Mouse (Mus musculus): ENCODE data around the gene Phgdh.

The Phgdh gene

GRCm38 (mm10) chr3:98343235-98343634, 3.4 kb upstream of the Phgdh start:
- DNase-seq, result no peak

- no peak for DNase-seq
Observed at GRCm38 (mm10) chr3:98340818-98341594, 1.2 kb upstream of the Phgdh start.

- DNase-seq, result peak; percentile 56 to 57
Observed at GRCm38 (mm10) chr3:98339097-98339705, 589 bp downstream of the Phgdh start.

- DNase-seq, result peak; percentile 43 to 48
Observed at GRCm38 (mm10) chr3:98338584-98339041, 1.2 kb downstream of the Phgdh start.

GRCm38 (mm10) chr3:98336661-98337654, 2.8 kb downstream of the Phgdh start:
- DNase-seq, result no peak

GRCm38 (mm10) chr3:98335886-98336285, 3.9 kb downstream of the Phgdh start:
- DNase-seq, result no peak

- DNase-seq, result no peak
Observed at GRCm38 (mm10) chr3:98335331-98335730, 4.5 kb downstream of the Phgdh start.

- no peak for DNase-seq
Observed at GRCm38 (mm10) chr3:98334010-98334409, 5.8 kb downstream of the Phgdh start.

- DNase-seq, result no peak
Observed at GRCm38 (mm10) chr3:98324235-98324634, 15.6 kb downstream of the Phgdh start.

- no peak for DNase-seq
Observed at GRCm38 (mm10) chr3:98322209-98322608, 17.6 kb downstream of the Phgdh start.

GRCm38 (mm10) chr3:98319190-98319589, 20.6 kb downstream of the Phgdh start:
- no peak for DNase-seq

GRCm38 (mm10) chr3:98317143-98317542, 22.6 kb downstream of the Phgdh start:
- DNase-seq, result no peak

GRCm38 (mm10) chr3:98315181-98315580, 24.6 kb downstream of the Phgdh start:
- peak in 1 of 2 experiments; percentile 15 for DNase-seq

- DNase-seq, result no peak
Observed at GRCm38 (mm10) chr3:98313294-98314155, 26.3 kb downstream of the Phgdh start.

- DNase-seq, result peak; percentile 44 to 51
Observed at GRCm38 (mm10) chr3:98312867-98313266, 26.9 kb downstream of the Phgdh start.

- no peak for DNase-seq
Observed at GRCm38 (mm10) chr3:98310456-98310855, 29.3 kb downstream of the Phgdh start.

GRCm38 (mm10) chr3:98308606-98309005, 31.2 kb downstream of the Phgdh start:
- DNase-seq, result no peak

GRCm38 (mm10) chr3:98301761-98302160, 38.0 kb downstream of the Phgdh start:
- DNase-seq, result no peak

- DNase-seq, result no peak
Observed at GRCm38 (mm10) chr3:98300266-98300665, 39.5 kb downstream of the Phgdh start.

GRCm38 (mm10) chr3:98299391-98300100, 40.2 kb downstream of the Phgdh start:
- no peak for DNase-seq

GRCm38 (mm10) chr3:98295965-98296364, 43.8 kb downstream of the Phgdh start:
- no peak for DNase-seq
